Mouse (Mus musculus) embryonic fibroblast, embryonic 13.5 days (primary cell): ENCODE results near the gene Adgrg6.

Experiments used
- CTCF ChIP-seq: IDR thresholded peaks from 2 replicates; pipeline ENCODE4 v1.5.1; 2011; ENCODE audit warnings: mild to moderate bottlenecking, control low read depth, low read length, moderate library complexity, borderline replicate concordance; ENCODE audit not compliant: insufficient read depth
- POLR2A ChIP-seq: IDR thresholded peaks from 2 replicates; pipeline ENCODE4 v1.6.1; 2011; ENCODE audit warnings: low read depth, mild to moderate bottlenecking, control low read depth, low read length, moderate library complexity

GRCm38 (mm10) chr10:14520912-14521675 is 24.4 kb downstream of the Adgrg6 start:
- TF ChIP-seq CTCF (no peak), POLR2A (no peak)
